Mouse (Mus musculus) testis, adult 2 months (tissue): ENCODE results near the gene Mapk13.

Experiments used
- CTCF ChIP-seq: fragments of 200-500 bp; IDR thresholded peaks from 2 replicates; pipeline ENCODE4 v1.5.1; 2012; ENCODE audit warnings: low read depth, mild to moderate bottlenecking, inconsistent platforms, low read length, moderate library complexity; ENCODE audit not compliant: control insufficient read depth, insufficient read depth, insufficient replicate concordance
- POLR2A ChIP-seq: fragments of 200-500 bp; IDR thresholded peaks from 2 replicates; pipeline ENCODE4 v1.6.1; 2012; ENCODE audit warnings: low read depth, mild to moderate bottlenecking, inconsistent platforms, low read length, moderate library complexity; ENCODE audit not compliant: control insufficient read depth

DNA sequence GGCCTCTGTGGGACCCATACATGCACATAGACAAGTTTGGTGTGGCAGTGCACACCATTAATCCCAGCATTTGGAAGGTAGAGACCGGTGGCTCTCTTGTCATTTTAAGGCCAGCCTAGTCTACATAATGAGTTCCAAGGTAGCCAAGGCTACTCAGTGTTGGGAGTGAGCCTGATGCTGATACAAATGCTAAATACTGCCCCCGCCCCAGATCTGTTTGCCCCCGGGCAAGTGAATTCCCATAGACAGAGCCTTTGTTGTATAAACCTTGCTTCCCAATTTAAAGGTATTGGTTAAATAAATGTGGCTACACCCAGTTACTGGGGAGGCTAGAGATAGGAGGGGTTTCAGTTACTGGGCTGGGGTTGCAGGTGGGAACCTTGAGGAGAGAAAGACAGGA, 15.9 kb downstream of the Mapk13 start:
- no peak for TF ChIP-seq POLR2A
- no peak for TF ChIP-seq CTCF
